11 mouse cellular contexts compared by ENCODE assay signal in the genomic region with DNA sequence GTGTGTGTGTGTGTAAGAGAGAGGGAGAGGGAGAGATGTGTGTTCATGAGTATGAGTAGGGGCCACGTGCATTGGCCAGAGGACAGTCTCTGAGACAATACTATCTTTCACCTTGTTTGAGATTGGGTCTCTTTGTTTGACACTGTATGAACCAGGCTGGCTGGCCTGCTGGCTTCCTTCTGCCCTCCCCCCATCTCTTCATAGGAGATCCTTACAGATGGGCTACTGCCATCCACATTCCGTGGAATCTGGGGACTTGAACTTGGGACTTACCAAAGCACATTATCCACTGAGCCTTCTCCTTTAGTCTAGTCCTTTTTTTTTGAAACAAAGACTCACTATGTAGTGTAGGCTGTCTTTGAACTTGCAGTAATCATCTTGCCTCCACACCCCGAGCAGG. TPM values are rescaled to one million over a fixed set of nuclear protein-coding genes. Genes with fewer than 3 reads are reported as not detected.
DNase-seq lines count a peak whose midpoint lies in the region; ATAC-seq lines count a peak whose summit lies in the region.
"Had no signal": no experiment of that assay in that cellular context is flagged by ENCODE, and none has a peak within 500 bp of the region (broad histone marks: within the 10 kb centered on the region; RNA-seq: fewer than 3 reads in every experiment).

No protein-coding gene starts in this region.

- DNase-seq in heart, postnatal 25 days (ENCODE audit: low spot score) = no peak
- DNase-seq in embryonic facial prominence, embryonic 11.5 days (ENCODE audit: low spot score) = peak; percentile 20
- no peak for DNase-seq in hindbrain, embryonic 11.5 days (ENCODE audit: low spot score)
- DNase-seq in cerebellum, adult 9-11 months = no peak
- DNase-seq in thymus, adult 18-20 months = no peak
- no peak for DNase-seq in right cerebral cortex, postnatal 10 days (ENCODE audit: low spot score in 2 of 2)
- DNase-seq: B cell, adult 2 months had no signal

- H3K27me3 ChIP-seq in heart, embryonic 12.5 days (replicated peaks) = 0 out of 2 replicates have a peak, but pooled peaks cover 6% of the 10 kb centered on the region
- peaks cover 14% of the 10 kb centered on the region for H3K27me3 ChIP-seq in embryonic facial prominence, embryonic 11.5 days (ENCODE audit: control insufficient read depth, insufficient read depth, low read length)
- H3K27me3 ChIP-seq in hindbrain, embryonic 11.5 days (ENCODE audit: control insufficient read depth, insufficient read depth, low read length) = peaks cover 43% of the 10 kb centered on the region
- peaks cover 88% of the 10 kb centered on the region for H3K27me3 ChIP-seq in midbrain, embryonic 12.5 days

- peaks cover 43% of the 10 kb centered on the region for H3K4me1 ChIP-seq in heart, embryonic 12.5 days (replicated peaks)
- H3K4me1 ChIP-seq in embryonic facial prominence, embryonic 11.5 days (ENCODE audit: control insufficient read depth, insufficient read depth, low read length) = peaks cover 12% of the 10 kb centered on the region
- H3K4me1 ChIP-seq in hindbrain, embryonic 11.5 days (replicated peaks; ENCODE audit: control insufficient read depth, insufficient read depth, low read length) = peaks cover 8% of the 10 kb centered on the region
- H3K4me1 ChIP-seq in midbrain, embryonic 12.5 days = peaks cover 33% of the 10 kb centered on the region

- no peaks in the 10 kb centered on the region for H3K9me3 ChIP-seq in heart, embryonic 12.5 days (replicated peaks)
- H3K9me3 ChIP-seq in embryonic facial prominence, embryonic 11.5 days (replicated peaks; ENCODE audit: control insufficient read depth, low read length) = no peaks in the 10 kb centered on the region
- no peaks in the 10 kb centered on the region for H3K9me3 ChIP-seq in hindbrain, embryonic 11.5 days (ENCODE audit: control insufficient read depth, low read length)
- H3K9me3 ChIP-seq in midbrain, embryonic 12.5 days = no peaks in the 10 kb centered on the region

- intact Hi-C loops in heart, postnatal 25 days (cut with DNase I) = no loop called here

- H3K4me2 ChIP-seq in heart, embryonic 12.5 days = peak overlapping the region; percentile 74
- peak overlapping the region; percentile 74 for H3K4me2 ChIP-seq in embryonic facial prominence, embryonic 11.5 days (ENCODE audit: low read depth, low read length)
- no peak overlapping the region for H3K4me2 ChIP-seq in hindbrain, embryonic 11.5 days (replicated peaks; ENCODE audit: low read depth, low read length)
- peak overlapping the region; percentile 69 for H3K4me2 ChIP-seq in midbrain, embryonic 12.5 days (replicated peaks)

- ATAC-seq in heart, embryonic 12.5 days (ENCODE audit: insufficient number of reproducible peaks, low FRiP score) = no peak
- ATAC-seq in embryonic facial prominence, embryonic 11.5 days (replicated peaks; ENCODE audit: insufficient number of reproducible peaks, low FRiP score, low TSS enrichment, low read depth) = no peak
- no peak for ATAC-seq in hindbrain, embryonic 11.5 days (ENCODE audit: low FRiP score)
- no peak for ATAC-seq in midbrain, embryonic 12.5 days (ENCODE audit: low FRiP score, low read depth)

- WGBS in heart, embryonic 12.5 days = 30% methylated on average over 3 of the region's 3 CpGs
- 33% methylated on average over 3 of the region's 3 CpGs for WGBS in embryonic facial prominence, embryonic 11.5 days
- WGBS in hindbrain, embryonic 11.5 days = 24% methylated on average over 3 of the region's 3 CpGs
- WGBS in midbrain, embryonic 12.5 days = 21% methylated on average over 3 of the region's 3 CpGs

- H3K9ac ChIP-seq in heart, embryonic 12.5 days = peak overlapping the region; percentile 55; the same call in 1 of the 2 replicates
- H3K9ac ChIP-seq in embryonic facial prominence, embryonic 11.5 days (replicated peaks; ENCODE audit: low read length) = no peak overlapping the region; the same call in 1 of the 2 replicates
- no peak overlapping the region for H3K9ac ChIP-seq in hindbrain, embryonic 11.5 days (ENCODE audit: low read depth, low read length)
- H3K9ac ChIP-seq in midbrain, embryonic 12.5 days (replicated peaks) = no peak overlapping the region; the same call in 1 of the 2 replicates

- H3K4me3 ChIP-seq in heart, embryonic 12.5 days = peak overlapping the region; percentile 50
- no peak overlapping the region for H3K4me3 ChIP-seq in embryonic facial prominence, embryonic 11.5 days (ENCODE audit: low read depth, low read length)
- peak overlapping the region; percentile 33; the same call in 1 of the 2 replicates for H3K4me3 ChIP-seq in hindbrain, embryonic 11.5 days (ENCODE audit: low read depth, low read length)
- H3K4me3 ChIP-seq in midbrain, embryonic 12.5 days = peak overlapping the region; percentile 37; the same call in 1 of the 2 replicates

- peak overlapping the region; percentile 66; the same call in 1 of the 2 replicates for H3K27ac ChIP-seq in heart, embryonic 12.5 days (ENCODE audit: poor library complexity, severe bottlenecking)
- 0 out of 2 replicates have a peak overlapping the region, but pooled peaks have one; percentile 24 for H3K27ac ChIP-seq in embryonic facial prominence, embryonic 11.5 days (replicated peaks; ENCODE audit: low read depth, low read length)
- no peak overlapping the region for H3K27ac ChIP-seq in hindbrain, embryonic 11.5 days (ENCODE audit: low read depth, low read length)
- H3K27ac ChIP-seq in midbrain, embryonic 12.5 days (replicated peaks) = no peak overlapping the region
- H3K27ac ChIP-seq: heart, adult 2 months had no signal

- no peaks in the 10 kb centered on the region for H3K36me3 ChIP-seq in heart, embryonic 12.5 days
- H3K36me3 ChIP-seq in embryonic facial prominence, embryonic 11.5 days (replicated peaks; ENCODE audit: control insufficient read depth, insufficient read depth, low read depth, low read length) = no peaks in the 10 kb centered on the region
- H3K36me3 ChIP-seq in hindbrain, embryonic 11.5 days (ENCODE audit: control insufficient read depth, insufficient read depth, low read length) = no peaks in the 10 kb centered on the region
- H3K36me3 ChIP-seq in midbrain, embryonic 12.5 days = no peaks in the 10 kb centered on the region

RNA-seq across cellular contexts. Expression of a gene that starts 2.2 kb away (rescaled TPM):
- polyA plus RNA-seq in heart, embryonic 12.5 days (2016; fragmentation: Nextera tagmentation; extraction: Ambion mirVana) = 39.9 and 41.0 TPM in 2 replicates
- 1 to 10 TPM; 1.3 to 1.6 TPM for total RNA-seq in heart, postnatal 25 days (2021)
- 10.8 and 11.0 TPM in 2 replicates for polyA plus RNA-seq in embryonic facial prominence, embryonic 11.5 days (2014; fragmentation: Nextera tagmentation; extraction: Ambion mirVana)
- polyA plus RNA-seq in hindbrain, embryonic 11.5 days (2014; fragmentation: Nextera tagmentation; extraction: Ambion mirVana) = 3.8 and 4.5 TPM in 2 replicates
- 2.4 and 3.8 TPM in 2 replicates for polyA plus RNA-seq in midbrain, embryonic 12.5 days (2016; fragmentation: Nextera tagmentation; extraction: Ambion mirVana)

RNA-seq across cellular contexts. Expression of a gene that starts 8.1 kb away (rescaled TPM):
- not detected in 2 replicates for polyA plus RNA-seq in heart, embryonic 12.5 days (2016; fragmentation: Nextera tagmentation; extraction: Ambion mirVana)
- not detected for total RNA-seq in heart, postnatal 25 days (2021)
- polyA plus RNA-seq in embryonic facial prominence, embryonic 11.5 days (2014; fragmentation: Nextera tagmentation; extraction: Ambion mirVana) = not detected in 2 replicates
- polyA plus RNA-seq in hindbrain, embryonic 11.5 days (2014; fragmentation: Nextera tagmentation; extraction: Ambion mirVana) = not detected in 2 replicates
- not detected in 2 replicates for polyA plus RNA-seq in midbrain, embryonic 12.5 days (2016; fragmentation: Nextera tagmentation; extraction: Ambion mirVana)
- total RNA-seq: heart, adult 2 months; layer of hippocampus, postnatal 25 days had no signal
- polyA plus RNA-seq: heart, adult 2 months had no signal

Comparison
In these comparisons a context has a peak if more than half of its experiments do, and no peak if none do; other contexts are left out.
1. H3K27ac ChIP-seq: peak in heart, embryonic 12.5 days (single experiment) and embryonic facial prominence, embryonic 11.5 days (single experiment); none in hindbrain, embryonic 11.5 days (single experiment) and midbrain, embryonic 12.5 days (single experiment).